Mouse (Mus musculus) hindbrain, embryonic 16.5 days (tissue): ENCODE results near the gene Meis1. TPM values are rescaled to one million over a fixed set of nuclear protein-coding genes. Genes with fewer than 3 reads are reported as not detected.

Experiments
- ATAC-seq: fragments of 200-750 bp; cut with Nextera tagmentation; 2 replicates; pipeline ENCODE4 v1.8.0; 2017; ENCODE audit warnings: moderate TSS enrichment, moderate library complexity
- H3K27ac ChIP-seq: fragments of 300-500 bp; sonication (generic); 2 replicates; pipeline ENCODE4 v1.5.1; 2014; ENCODE audit warnings: low read depth, mild to moderate bottlenecking, control low read depth, low read length, moderate library complexity
- H3K27me3 ChIP-seq: fragments of 300-500 bp; sonication (generic); replicated peaks from 2 replicates; pipeline ENCODE4 v1.6.1; 2014; ENCODE audit warnings: low read length; ENCODE audit not compliant: control insufficient read depth, insufficient read depth
- H3K36me3 ChIP-seq: fragments of 300-500 bp; sonication (generic); 2 replicates; pipeline ENCODE4 v1.6.1; 2014; ENCODE audit warnings: mild to moderate bottlenecking, low read length, moderate library complexity, mixed read lengths; ENCODE audit not compliant: control insufficient read depth, insufficient read depth
- H3K4me1 ChIP-seq: fragments of 300-500 bp; sonication (generic); 2 replicates; pipeline ENCODE4 v1.6.1; 2014; ENCODE audit warnings: low read depth, low read length; ENCODE audit not compliant: control insufficient read depth, insufficient read depth
- H3K4me2 ChIP-seq: fragments of 300-500 bp; sonication (generic); 2 replicates; pipeline ENCODE4 v1.6.1; 2014; ENCODE audit warnings: mild to moderate bottlenecking, low read length, control low read depth, moderate library complexity
- H3K4me3 ChIP-seq: fragments of 300-500 bp; sonication (generic); 2 replicates; pipeline ENCODE4 v1.5.1; 2014; ENCODE audit warnings: mild to moderate bottlenecking, low read length, control low read depth, moderate library complexity
- H3K9ac ChIP-seq: fragments of 300-500 bp; sonication (generic); 2 replicates; pipeline ENCODE4 v1.6.1; 2014; ENCODE audit warnings: low read depth, mild to moderate bottlenecking, control low read depth, low read length, moderate library complexity
- H3K9me3 ChIP-seq: fragments of 300-500 bp; sonication (generic); 2 replicates; pipeline ENCODE4 v1.6.1; 2014; ENCODE audit warnings: mild to moderate bottlenecking, low read length, moderate library complexity; ENCODE audit not compliant: control insufficient read depth
- WGBS: fragments of 180-500 bp; shearing (Covaris S2); extraction: QIAGEN DNeasy Blood & Tissue Kit; methylation state at CpG from one replicate; pipeline ENCODE4 v1.1.7; 2014; 5-methylcytosine and 5-hydroxymethylcytosine counted together
- polyA plus RNA-seq: library from polyadenylated mRNA; unstranded; fragments of >200 nt; fragmentation: Nextera tagmentation; extraction: Ambion mirVana; gene quantifications from 2 replicates; pipeline ENCODE4 v1.2.1, GENCODE M21; 2015

The Meis1 gene
- polyA plus RNA-seq, 1 experiment from 2014 or later: 183 TPM

GRCm38 (mm10) chr11:18878748-18879455, 139.9 kb downstream of the Meis1 start:
- Histone ChIP-seq H3K4me2 (peak overlapping the region; percentile 84), H3K9me3 (no peaks in the 10 kb centered on the region), H3K27ac (peak overlapping the region; percentile 91), H3K9ac (peak overlapping the region; percentile 18; the same call in 1 of the 2 replicates), H3K4me3 (peak overlapping the region; percentile 14; the same call in 1 of the 2 replicates), H3K4me1 (peaks cover 32% of the 10 kb centered on the region), H3K27me3 (no peaks in the 10 kb centered on the region), H3K36me3 (no peaks in the 10 kb centered on the region)
- WGBS: 8% methylated on average over 13 of the region's 13 CpGs
- no peak for ATAC-seq

- WGBS: under 1% methylated on average over 18 of the region's 18 CpGs
- peak; percentile 48 for ATAC-seq
- H3K9me3 ChIP-seq: no peaks in the 10 kb centered on the region
- H3K9ac ChIP-seq: peak overlapping the region; percentile 59; the same call in 1 of the 2 replicates
- H3K4me3 ChIP-seq: peak overlapping the region; percentile 38
- no peaks in the 10 kb centered on the region for H3K27me3 ChIP-seq
- H3K4me2 ChIP-seq: peak overlapping the region; percentile 84
- no peaks in the 10 kb centered on the region for H3K36me3 ChIP-seq
- peak overlapping the region; percentile 91 for H3K27ac ChIP-seq
- peaks cover 26% of the 10 kb centered on the region for H3K4me1 ChIP-seq
These were observed 140.8 kb downstream of the Meis1 start for GRCm38 (mm10) chr11:18878016-18878415.

DNA sequence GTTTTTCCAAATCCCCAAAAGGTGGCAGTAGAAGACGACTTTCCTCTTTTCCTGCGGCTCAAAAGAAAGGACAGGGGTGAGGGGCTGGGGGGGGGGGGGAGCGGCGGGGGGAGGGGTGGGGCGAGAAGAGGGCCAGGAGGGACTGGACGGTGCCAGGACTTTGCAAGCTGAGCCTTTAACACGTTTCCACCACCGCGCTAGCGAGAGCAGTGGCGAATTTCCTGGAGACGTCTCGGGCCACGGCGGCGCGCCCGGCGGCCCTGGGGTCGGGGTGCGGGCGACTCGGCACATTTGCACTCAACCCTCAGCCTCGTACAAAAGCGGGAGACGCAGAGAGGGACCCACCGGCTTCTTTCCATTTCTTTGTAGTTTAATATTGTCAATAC, 141.2 kb downstream of the Meis1 start:
- Histone ChIP-seq H3K9ac (peak overlapping the region; percentile 59; the same call in 1 of the 2 replicates), H3K4me2 (peak overlapping the region; percentile 84), H3K9me3 (no peaks in the 10 kb centered on the region), H3K4me1 (peaks cover 23% of the 10 kb centered on the region), H3K27me3 (no peaks in the 10 kb centered on the region), H3K36me3 (no peaks in the 10 kb centered on the region), H3K4me3 (peak overlapping the region; percentile 38), H3K27ac (peak overlapping the region; percentile 91)
- peak; percentile 80 for ATAC-seq
- 0% methylated on average over 23 of the region's 27 CpGs for WGBS

GRCm38 (mm10) chr11:18876886-18877625, 141.7 kb downstream of the Meis1 start:
- 1% methylated on average over 40 of the region's 40 CpGs for WGBS
- H3K27ac ChIP-seq: peak overlapping the region; percentile 91
- peaks cover 19% of the 10 kb centered on the region for H3K4me1 ChIP-seq
- peak overlapping the region; percentile 84 for H3K4me2 ChIP-seq
- no peaks in the 10 kb centered on the region for H3K36me3 ChIP-seq
- H3K27me3 ChIP-seq: no peaks in the 10 kb centered on the region
- H3K9ac ChIP-seq: peak overlapping the region; percentile 63
- ATAC-seq: peak; percentile 38
- H3K9me3 ChIP-seq: no peaks in the 10 kb centered on the region
- H3K4me3 ChIP-seq: peak overlapping the region; percentile 38

GRCm38 (mm10) chr11:18875911-18876885, 142.6 kb downstream of the Meis1 start:
- H3K4me1 ChIP-seq: peaks cover 22% of the 10 kb centered on the region
- ATAC-seq: no peak
- 7% methylated on average over 27 of the region's 27 CpGs for WGBS
- peak overlapping the region; percentile 91 for H3K27ac ChIP-seq
- no peaks in the 10 kb centered on the region for H3K27me3 ChIP-seq
- H3K9me3 ChIP-seq: no peaks in the 10 kb centered on the region
- no peaks in the 10 kb centered on the region for H3K36me3 ChIP-seq
- H3K9ac ChIP-seq: peak overlapping the region; percentile 63
- H3K4me3 ChIP-seq: peak overlapping the region; percentile 38
- H3K4me2 ChIP-seq: peak overlapping the region; percentile 84

DNA sequence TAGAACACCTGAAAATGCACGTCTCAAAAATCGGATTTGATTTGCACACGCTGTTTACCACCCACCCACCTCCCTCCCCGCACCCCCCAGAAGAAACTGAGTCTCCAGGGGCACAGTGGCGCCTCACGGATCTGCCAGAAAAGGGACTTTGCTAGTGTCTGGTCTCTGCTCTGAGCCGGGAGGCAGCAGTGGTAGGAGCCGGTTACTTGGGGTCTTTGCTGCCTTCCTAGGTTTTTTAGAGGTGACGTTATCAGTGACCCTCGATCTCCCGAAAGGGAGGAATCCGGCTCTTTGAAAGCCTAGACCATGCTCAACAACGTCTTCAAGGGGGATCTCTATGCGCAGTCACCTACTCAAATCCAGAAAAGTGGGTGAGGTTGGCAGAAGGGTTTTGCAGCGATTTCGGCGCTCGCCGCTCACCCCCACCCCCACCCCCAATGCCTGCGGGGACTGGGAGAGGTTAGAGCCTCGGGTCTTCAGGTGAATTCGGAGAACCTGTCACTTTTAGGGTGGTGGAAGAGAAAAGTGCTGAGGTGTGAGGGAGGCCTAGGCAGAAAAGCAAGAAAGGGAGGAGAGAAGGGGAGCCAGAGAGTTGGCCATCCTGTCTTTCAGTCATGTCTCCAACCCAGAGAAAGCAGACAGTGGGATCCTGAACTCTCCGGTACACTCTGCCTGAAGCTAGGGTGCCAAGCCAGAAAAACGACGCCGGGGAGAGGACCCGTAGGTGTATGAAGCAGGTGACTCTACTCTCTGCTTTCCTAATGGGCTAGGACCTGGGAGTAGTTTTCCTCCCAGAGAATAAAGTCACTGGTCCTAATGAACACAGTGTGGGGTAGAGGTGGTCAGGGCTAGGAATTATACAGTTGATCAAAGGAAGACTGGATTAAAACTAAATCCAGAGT, 143.5 kb downstream of the Meis1 start:
- Histone ChIP-seq H3K36me3 (no peaks in the 10 kb centered on the region), H3K27me3 (no peaks in the 10 kb centered on the region), H3K4me1 (peaks cover 24% of the 10 kb centered on the region), H3K4me2 (peak overlapping the region; percentile 84), H3K4me3 (peak overlapping the region; percentile 19), H3K27ac (peak overlapping the region; percentile 91), H3K9me3 (no peaks in the 10 kb centered on the region), H3K9ac (peak overlapping the region; percentile 52)
- ATAC-seq: no peak
- WGBS: 2% methylated on average over 27 of the region's 27 CpGs

DNA sequence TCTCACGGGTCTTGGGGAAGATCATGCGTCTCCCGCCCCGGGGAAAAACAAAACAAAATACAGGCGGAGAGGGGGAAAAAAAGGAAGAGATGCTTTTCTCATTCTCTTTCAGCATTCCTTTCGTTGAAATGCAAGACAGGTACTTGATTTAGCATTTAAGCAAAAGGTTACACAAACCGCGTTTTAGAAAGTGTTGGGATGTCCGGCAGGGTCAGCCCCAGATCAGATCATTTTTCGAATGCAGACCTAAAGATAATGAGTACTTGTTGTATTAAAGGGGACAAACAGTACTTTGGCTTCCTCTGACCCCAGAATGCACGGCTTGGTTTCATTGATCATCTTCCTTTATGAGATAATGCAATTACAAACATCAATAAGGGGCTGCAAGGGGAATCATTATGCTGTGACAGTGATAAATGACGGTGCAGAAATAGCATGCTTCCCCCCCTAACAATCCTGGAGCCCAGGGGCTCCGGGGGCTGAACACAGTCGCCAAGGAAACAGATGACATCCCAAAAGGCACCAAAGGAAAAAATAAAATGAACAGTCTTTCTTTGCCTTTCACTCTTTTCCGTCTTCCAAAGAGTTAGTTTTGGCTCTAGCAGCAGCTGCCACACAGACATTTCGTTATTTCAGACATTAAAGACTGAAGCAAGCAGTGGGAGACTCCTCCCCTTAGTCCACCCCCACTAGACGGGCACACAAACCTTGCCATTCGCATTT, 144.3 kb downstream of the Meis1 start:
- H3K4me1 ChIP-seq: peaks cover 26% of the 10 kb centered on the region
- 2% methylated on average over 18 of the region's 18 CpGs for WGBS

More for the DNA sequence above, 144.3 kb downstream of the Meis1 start:
- H3K4me3 ChIP-seq: peak overlapping the region; percentile 19
- H3K36me3 ChIP-seq: no peaks in the 10 kb centered on the region
- H3K9me3 ChIP-seq: no peaks in the 10 kb centered on the region
- no peaks in the 10 kb centered on the region for H3K27me3 ChIP-seq
- peak; percentile 48 for ATAC-seq
- peak overlapping the region; percentile 84 for H3K4me2 ChIP-seq
- H3K9ac ChIP-seq: peak overlapping the region; percentile 52
- peak overlapping the region; percentile 91 for H3K27ac ChIP-seq
